Mouse (Mus musculus) right cerebral cortex, postnatal 25 days (tissue): ENCODE data around the gene Gtf3c4.

ENCODE experiments used
- DNase-seq: peaks from one replicate; pipeline ENCODE4 v3.0.0; 2022

The Gtf3c4 gene

DNA sequence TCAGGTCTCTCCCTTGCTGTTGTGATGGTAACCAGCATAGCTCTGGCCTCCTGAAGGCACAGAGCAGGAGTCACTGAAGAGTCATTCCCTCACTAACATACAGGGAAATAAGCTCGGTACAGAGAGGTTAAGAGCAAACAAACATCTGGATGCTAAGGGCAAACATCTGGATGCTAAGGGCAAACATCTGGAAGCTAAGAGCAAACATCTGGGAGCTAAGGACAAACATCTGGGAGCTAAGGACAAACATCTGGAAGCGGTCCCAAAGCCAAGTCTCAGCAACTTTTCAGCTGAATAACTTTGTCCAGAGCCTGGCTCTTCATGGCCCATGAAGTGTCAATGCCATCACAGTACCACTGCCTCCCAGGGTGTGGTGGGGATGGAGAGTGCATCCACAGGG lies 40.6 kb downstream of the Gtf3c4 start:
- no peak for DNase-seq

DNA sequence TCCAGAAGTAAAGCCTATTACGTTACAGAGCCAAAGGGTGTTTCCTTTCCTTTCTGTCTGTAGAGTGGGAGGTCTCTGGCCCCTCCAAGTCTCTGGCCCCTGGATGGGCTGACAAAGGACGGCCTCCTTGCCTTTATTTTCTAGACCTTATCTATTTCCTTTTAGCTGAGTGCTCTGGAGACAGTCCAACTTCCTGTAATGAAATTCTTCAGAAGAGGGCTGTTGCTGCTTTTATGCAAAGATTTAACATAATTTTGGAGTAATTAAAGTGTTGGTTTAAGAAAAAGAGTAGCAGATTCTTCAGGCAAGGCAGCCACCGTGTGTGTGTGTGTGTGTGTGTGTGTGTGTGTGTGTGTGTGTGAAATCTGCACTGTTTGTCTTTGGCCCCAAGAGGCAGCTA lies 41.8 kb downstream of the Gtf3c4 start:
- no peak for DNase-seq

DNA sequence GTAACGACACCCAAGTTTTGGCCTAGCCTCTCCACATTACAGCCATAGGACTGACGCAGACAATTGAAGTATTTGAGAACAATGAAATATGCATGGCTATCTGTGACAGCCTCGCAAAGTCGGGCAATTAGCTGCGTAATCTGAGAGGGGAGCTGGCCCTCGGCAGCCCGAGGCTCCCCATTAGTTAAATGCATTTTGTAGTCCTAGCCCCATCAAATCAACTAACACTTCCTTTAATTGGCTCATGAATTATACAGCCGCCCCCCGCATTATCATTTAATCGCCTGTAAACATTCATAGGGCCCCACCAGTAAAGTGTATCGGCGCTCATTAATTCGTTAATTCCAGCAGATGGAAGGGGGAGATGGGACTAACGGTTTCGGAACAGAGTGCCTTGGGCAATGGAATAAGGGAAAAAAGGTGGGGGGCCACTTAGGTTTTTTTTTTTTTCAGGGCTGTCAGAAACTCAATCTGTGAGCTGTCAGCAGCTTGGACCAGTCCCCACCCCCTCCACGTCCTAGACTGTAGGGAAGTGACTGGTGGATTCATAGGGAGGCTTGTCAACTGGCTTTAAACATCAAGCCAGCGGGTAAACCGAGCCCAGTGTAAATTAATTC lies 42.6 kb downstream of the Gtf3c4 start:
- no peak for DNase-seq

DNA sequence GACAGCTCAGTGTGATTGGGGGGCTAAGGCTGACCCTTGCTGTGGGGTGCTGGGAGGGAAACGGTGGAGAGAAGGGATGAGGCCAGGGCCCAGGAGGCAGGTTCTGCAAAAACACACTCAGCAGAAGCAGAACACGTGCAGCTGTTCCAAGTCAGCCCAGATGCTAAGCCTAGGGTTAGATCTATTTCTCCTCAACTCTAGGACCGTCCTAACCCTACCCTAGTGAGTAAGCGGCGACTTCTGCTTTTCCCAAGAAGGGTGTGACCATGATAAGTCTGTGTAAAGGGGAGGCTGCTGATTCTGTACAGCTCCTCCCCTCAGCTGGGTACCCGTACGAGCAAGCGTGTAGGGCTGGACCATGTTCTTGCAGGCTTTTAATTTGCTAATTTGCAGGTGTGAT lies 43.9 kb downstream of the Gtf3c4 start:
- DNase-seq: no peak

DNA sequence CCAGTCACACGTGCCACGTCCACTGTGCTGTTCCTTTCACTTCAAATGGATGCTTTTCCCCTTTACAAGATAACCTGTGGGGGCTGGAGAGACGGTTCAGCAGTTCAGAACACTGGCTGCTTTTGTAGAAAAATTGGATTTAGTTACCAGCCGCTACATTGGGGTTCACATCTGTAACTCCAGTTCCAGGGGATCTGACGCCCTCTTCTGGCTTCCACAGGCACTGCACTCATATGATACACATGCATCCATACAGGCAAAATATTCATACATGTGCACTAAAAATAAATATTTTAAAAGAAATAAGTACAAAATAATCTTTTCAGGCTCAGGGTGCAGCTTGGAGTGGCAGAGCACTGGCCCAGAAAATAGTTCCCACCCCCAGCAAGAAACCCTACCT lies 45.5 kb downstream of the Gtf3c4 start:
- DNase-seq: no peak

DNA sequence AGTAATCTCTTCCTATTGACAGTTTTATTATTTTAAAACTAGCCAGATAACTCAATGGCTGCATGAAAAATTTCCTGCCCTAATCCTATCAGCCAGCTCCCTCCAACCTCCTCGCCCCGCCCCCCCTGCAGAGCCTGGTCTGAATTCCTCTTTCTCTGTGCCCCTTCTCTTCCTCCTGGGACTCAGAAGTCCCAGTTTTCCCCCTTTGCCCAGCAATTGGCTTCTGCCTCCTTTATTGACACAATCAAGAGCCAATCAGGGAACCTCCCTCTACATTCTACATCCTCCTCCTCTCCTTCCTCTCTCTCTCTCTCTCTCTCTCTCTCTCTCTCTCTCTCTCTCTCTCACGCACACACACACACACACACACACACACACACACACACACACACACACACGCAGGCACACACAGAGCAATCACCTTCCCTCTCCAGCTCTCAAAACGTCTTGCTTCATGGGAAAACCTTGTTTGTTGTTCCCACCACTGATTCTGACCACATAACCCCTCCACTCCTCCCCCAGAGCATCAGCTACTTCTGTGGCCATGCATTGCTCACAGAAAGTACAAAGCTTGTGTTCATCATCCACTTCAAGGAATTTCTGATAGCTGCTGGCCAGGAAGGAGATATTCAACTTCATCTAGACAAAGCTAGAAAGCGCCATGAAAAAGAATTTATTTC lies 47.1 kb downstream of the Gtf3c4 start:
- DNase-seq: no peak

DNA sequence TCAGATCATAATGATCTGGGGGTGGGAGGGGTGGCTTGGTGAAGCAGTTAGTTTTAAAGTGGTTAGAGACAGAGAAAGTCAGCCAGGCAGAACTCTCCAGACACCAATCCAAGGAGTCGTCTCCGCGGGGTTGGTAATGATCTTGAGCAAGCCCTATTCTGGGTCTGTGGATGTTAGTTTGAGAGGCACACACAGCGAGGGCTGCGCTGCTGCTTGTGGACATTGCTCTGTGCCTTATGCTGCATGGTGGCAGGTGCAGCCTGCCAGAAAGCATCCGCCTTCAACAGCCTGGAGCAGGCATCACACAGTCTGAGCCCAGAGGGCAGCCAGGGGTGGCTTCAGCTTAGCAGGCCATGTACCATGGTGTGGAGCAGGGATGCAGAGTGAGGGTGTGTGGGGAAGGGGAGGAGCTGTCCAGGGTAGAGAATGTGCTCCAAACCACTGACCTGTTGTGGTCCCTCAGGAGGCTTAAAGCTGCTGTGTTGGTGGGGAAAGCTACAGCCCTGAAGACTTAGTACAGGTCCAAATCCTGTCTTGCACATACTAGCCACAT lies 53.0 kb downstream of the Gtf3c4 start:
- no peak for DNase-seq

DNA sequence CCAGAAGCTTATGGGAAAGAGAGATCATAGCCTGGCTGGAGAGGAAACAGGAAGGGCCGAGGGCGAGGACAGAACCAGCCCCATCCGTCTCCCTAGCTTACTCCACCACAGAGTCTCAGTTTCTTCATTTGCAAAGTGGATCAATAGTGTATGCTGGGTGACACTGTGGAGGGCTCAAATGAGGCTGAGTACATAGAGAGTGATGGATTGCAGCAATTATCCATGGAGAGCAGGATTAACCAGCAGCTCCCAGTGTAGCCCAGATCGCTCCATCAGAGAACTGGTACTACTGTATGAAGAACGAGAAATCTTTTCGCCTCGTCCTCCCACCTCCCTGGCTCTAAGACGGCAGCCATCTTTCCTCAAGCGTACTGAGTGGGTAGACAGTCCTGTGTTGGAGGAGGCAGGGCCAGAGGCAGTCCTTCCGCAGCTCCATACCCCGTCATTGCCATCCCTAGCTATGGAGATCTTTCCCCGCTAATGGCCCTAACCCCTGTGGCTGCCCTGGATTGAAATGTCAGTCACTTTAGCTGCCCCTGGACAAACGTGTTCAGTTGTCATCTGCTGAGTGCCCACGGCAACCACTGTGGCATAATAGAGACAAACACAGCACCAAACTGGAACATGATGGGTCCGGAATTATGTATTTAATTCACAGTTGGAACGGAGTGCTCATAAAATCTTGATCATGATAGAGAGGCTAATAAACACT lies 53.6 kb downstream of the Gtf3c4 start:
- DNase-seq: no peak

DNA sequence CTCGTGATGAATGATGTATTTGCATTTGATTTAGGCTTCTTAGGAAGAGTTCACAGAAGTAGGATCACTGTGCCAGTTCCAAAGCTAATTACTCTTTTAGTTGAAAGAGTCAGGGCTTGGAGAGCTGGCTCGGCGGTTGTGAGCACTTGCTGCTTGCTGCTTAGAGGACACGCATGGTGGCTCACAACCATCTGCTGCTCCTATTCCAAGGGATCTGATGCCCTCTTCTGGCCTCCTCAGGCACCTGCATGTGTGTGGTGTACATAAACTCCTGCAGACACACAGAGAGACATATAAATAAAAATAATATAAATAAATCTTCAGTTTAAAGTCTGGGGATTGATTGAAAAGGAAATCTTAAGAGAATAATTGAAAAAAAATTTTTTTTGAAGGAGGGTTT lies 58.9 kb downstream of the Gtf3c4 start:
- DNase-seq: no peak

DNA sequence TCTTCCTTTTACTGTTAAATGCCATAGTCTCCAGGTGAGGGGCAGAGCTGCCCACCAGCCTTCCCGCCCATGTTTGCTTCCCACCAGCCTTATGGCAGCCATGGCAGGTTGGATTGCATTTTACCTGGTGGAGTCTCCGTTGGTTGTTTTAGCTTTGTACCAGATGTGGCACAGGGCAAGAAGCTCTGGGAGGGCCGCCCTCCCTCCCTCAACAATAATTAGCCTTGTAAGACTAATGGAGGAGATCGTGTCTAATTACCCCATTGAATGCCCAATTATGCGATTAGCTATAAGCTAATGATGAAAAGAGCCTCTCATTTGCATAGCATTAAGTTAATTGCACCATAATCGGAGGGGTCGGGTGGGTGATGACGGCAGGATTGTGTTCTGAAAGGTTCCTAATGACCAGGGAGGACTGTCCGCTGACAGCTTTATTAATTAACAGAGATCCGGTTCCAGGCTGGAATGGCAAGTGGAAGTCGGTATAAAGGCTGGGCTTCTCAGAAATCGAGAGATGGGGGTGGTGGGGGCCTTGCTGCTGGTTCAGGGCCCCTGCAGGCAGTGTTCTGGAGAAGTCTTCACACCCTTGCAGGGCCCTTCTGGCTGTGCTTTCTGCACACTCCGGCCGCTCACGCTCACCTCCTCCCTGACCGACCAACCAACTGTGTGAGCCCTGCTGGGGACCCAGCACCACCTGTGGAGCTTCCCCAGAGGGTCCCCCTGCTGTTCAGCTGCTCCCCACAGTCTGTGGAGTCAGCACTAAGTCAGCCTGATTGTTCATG lies 60.0 kb downstream of the Gtf3c4 start:
- DNase-seq: no peak

DNA sequence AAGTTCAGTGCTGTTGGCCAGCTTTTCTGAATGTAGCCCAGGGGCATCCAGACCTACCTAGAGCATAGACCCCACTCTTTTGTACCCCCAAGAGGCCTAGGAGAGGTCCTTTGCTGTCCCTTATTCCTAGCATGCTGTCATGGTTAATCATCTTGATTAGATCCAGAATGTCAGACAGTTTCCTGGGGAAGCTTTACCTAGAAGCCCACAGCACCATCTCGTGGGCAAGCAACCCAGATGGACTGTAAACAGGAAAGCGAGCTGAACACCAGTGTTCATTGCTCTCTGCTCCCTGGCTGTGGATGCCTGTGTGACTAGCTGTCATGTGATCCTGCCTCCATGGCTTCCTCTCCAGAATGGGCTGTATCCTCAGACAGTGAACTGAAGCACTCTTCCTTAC lies 63.4 kb downstream of the Gtf3c4 start:
- DNase-seq: no peak

DNA sequence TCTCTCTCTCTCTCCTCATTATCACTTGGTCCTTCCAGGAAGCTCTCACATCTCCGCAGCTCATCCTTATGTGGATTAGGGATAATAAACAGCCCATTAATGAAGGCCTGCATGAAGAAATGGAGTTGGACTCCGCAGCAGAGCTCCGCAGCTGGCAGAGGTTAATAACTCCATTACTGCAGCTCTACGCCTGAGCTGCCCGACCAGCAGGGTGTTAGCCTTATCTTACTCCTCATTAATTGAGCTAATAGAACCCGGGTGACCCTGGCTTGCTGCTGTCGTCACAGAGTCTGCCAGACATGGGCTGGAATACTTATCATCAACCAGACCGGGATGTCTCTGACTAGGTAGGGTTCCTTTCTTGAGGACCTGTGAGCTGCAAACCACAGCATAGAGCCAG lies 66.1 kb downstream of the Gtf3c4 start:
- DNase-seq: no peak
